Mouse (Mus musculus) c-Kit-positive CD71-negative TER-119-negative erythroid progenitor cells, embryonic 14.5 days (primary cell): Measurements from ENCODE around the gene Xrra1.
"Not testable (repeated sequence)": the region's sequence is repeated elsewhere in the genome, so short reads cannot be mapped to it uniquely, and the experiment has no call there.

ENCODE experiments used
- DNase-seq: peaks from one replicate; pipeline ENCODE4 v3.0.0-alpha.2; 2013; ENCODE audit warnings: low read depth

Xrra1 gene

GRCm38 (mm10) chr7:99896905-99897304, 38.0 kb downstream of the Xrra1 start:
- no peak for DNase-seq

- no peak for DNase-seq
Measured at GRCm38 (mm10) chr7:99902208-99902607, 43.3 kb downstream of the Xrra1 start.

GRCm38 (mm10) chr7:99902918-99903665, 44.2 kb downstream of the Xrra1 start:
- DNase-seq = no peak

- DNase-seq = no peak
Measured at GRCm38 (mm10) chr7:99904421-99905005, 45.6 kb downstream of the Xrra1 start.

GRCm38 (mm10) chr7:99906346-99906745, 47.4 kb downstream of the Xrra1 start:
- DNase-seq = no peak

- no peak for DNase-seq
Measured at GRCm38 (mm10) chr7:99907463-99907862, 48.5 kb downstream of the Xrra1 start.

- DNase-seq = no peak
Measured at GRCm38 (mm10) chr7:99911038-99911437, 52.1 kb downstream of the Xrra1 start.

GRCm38 (mm10) chr7:99914316-99914715, 55.4 kb downstream of the Xrra1 start:
- DNase-seq = no peak

GRCm38 (mm10) chr7:99915511-99915910, 56.6 kb downstream of the Xrra1 start:
- no peak for DNase-seq

- peak; percentile 29 for DNase-seq
Measured at GRCm38 (mm10) chr7:99916741-99917319, 57.9 kb downstream of the Xrra1 start.

- no peak for DNase-seq
Measured at GRCm38 (mm10) chr7:99917320-99917844, 58.5 kb downstream of the Xrra1 start.

- DNase-seq = no peak
Measured at GRCm38 (mm10) chr7:99919164-99919563, 60.2 kb downstream of the Xrra1 start.

GRCm38 (mm10) chr7:99919971-99920370, 61.1 kb downstream of the Xrra1 start:
- DNase-seq = no peak

- no peak for DNase-seq
Measured at GRCm38 (mm10) chr7:99920416-99920815, 61.5 kb downstream of the Xrra1 start.

- peak; percentile 37 for DNase-seq
Measured at GRCm38 (mm10) chr7:99926916-99927714, 68.2 kb downstream of the Xrra1 start.

GRCm38 (mm10) chr7:99935758-99936157, 76.8 kb downstream of the Xrra1 start:
- no peak for DNase-seq

GRCm38 (mm10) chr7:99940669-99941068, 81.8 kb downstream of the Xrra1 start:
- DNase-seq = no peak

GRCm38 (mm10) chr7:99944520-99944919, 85.6 kb downstream of the Xrra1 start:
- DNase-seq = no peak

- not testable (repeated sequence) for DNase-seq
Measured at GRCm38 (mm10) chr7:99945012-99945411, 86.1 kb downstream of the Xrra1 start.

- no peak for DNase-seq
Measured at GRCm38 (mm10) chr7:99945939-99946338, 87.0 kb downstream of the Xrra1 start.

GRCm38 (mm10) chr7:99946356-99946755, 87.4 kb downstream of the Xrra1 start:
- no peak for DNase-seq

- DNase-seq = no peak
Measured at GRCm38 (mm10) chr7:99947329-99947728, 88.4 kb downstream of the Xrra1 start.
